In the genomic region with DNA sequence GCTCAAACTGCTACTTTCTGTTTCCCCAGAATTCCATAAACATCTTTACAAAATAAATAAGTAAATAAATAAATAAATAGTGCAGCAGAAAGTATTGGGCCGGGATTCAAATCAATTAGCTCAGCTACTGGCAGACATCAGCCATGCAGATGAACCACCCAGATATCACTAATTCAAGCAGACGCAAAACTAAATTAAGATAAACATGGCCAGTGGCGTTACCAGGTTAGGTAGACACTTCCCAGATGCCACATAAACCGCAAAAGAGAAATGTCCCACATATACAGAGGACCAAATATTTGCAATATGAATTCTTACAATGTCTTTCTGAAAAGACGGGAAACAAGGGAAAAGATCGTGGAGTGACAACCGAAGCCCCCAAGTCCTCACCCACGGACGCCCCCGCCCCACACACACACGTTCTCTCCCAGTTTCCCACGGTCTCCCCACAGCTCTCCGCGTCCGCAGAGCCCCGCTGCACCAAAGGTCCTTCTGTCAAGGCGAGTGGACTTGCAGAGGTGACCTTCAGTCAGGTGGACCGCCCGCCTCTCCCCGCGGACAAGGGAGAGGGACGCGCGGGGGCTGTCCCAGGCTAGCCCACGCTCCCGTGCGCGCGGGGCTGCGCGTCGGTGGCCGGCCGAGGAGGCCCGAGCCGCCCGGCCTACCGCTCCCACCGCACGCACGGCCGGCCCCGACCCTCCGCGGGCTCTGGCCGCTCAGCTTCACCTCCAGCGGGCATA, we compare ENCODE assay signal across 8 mouse cellular contexts. TPM values are rescaled to one million over a fixed set of nuclear protein-coding genes. Genes with fewer than 3 reads are reported as not detected.
DNase-seq lines count a peak whose midpoint lies in the region; ATAC-seq and TF ChIP-seq lines count a peak whose summit lies in the region.

No protein-coding gene starts in this region.

- no peak for TF ChIP-seq EP300 in heart, postnatal 0 days (IDR thresholded peaks at IDR 0.05; ENCODE audit: low read depth)

- ATAC-seq in frontal cortex, adult (ENCODE audit: low TSS enrichment) = peak; percentile 35
- peak; percentile 13 for ATAC-seq in embryonic facial prominence, embryonic 13.5 days (ENCODE audit: insufficient number of reproducible peaks, insufficient read depth, low FRiP score, low TSS enrichment, low read depth)
- peak; percentile 56 for ATAC-seq in heart, postnatal 0 days (ENCODE audit: insufficient read depth, low read depth)
- peak; percentile 42 for ATAC-seq in stomach, embryonic 14.5 days (ENCODE audit: insufficient number of reproducible peaks, insufficient read depth, low FRiP score, low read depth)

- H3K79me2 ChIP-seq in macrophage (ENCODE audit: inconsistent target) = peaks cover 33% of the 10 kb centered on the region

- H3K4me1 ChIP-seq in embryonic facial prominence, embryonic 13.5 days = peaks cover 14% of the 10 kb centered on the region
- H3K4me1 ChIP-seq in heart, postnatal 0 days (ENCODE audit: control insufficient read depth, insufficient read depth) = peaks cover 4% of the 10 kb centered on the region; the same call in 1 of the 2 replicates
- peaks cover 11% of the 10 kb centered on the region for H3K4me1 ChIP-seq in stomach, embryonic 14.5 days (ENCODE audit: control insufficient read depth, insufficient read depth, low read length)

- H3K4me2 ChIP-seq in embryonic facial prominence, embryonic 13.5 days = peak overlapping the region; percentile 82
- H3K4me2 ChIP-seq in heart, postnatal 0 days (ENCODE audit: low read depth, low read length) = peak overlapping the region; percentile 88
- H3K4me2 ChIP-seq in stomach, embryonic 14.5 days (replicated peaks; ENCODE audit: low read depth, low read length) = peak overlapping the region; percentile 65

- WGBS in embryonic facial prominence, embryonic 13.5 days = 1% methylated on average over 47 of the region's 47 CpGs
- WGBS in heart, postnatal 0 days = 1% methylated on average over 46 of the region's 47 CpGs
- WGBS in macrophage (ENCODE audit: missing documents) = 4% methylated on average over 40 of the region's 47 CpGs
- WGBS in stomach, embryonic 14.5 days = under 1% methylated on average over 43 of the region's 47 CpGs

- no peak for TF ChIP-seq CTCF in heart, postnatal 0 days (IDR thresholded peaks at IDR 0.05; ENCODE audit: low read depth)

- H3K4me3 ChIP-seq in embryonic facial prominence, embryonic 13.5 days = peak overlapping the region; percentile 94
- peak overlapping the region; percentile 93 for H3K4me3 ChIP-seq in heart, postnatal 0 days (ENCODE audit: low read depth, low read length)
- H3K4me3 ChIP-seq in macrophage (ENCODE audit: inconsistent target) = peak overlapping the region; percentile 47
- peak overlapping the region; percentile 95 for H3K4me3 ChIP-seq in stomach, embryonic 14.5 days (ENCODE audit: low read depth, low read length)

- H3K36me3 ChIP-seq in embryonic facial prominence, embryonic 13.5 days = peaks cover 22% of the 10 kb centered on the region
- peaks cover 29% of the 10 kb centered on the region for H3K36me3 ChIP-seq in heart, postnatal 0 days (replicated peaks; ENCODE audit: control insufficient read depth, insufficient read depth, low read length)
- peaks cover 25% of the 10 kb centered on the region for H3K36me3 ChIP-seq in macrophage (ENCODE audit: inconsistent target)
- H3K36me3 ChIP-seq in stomach, embryonic 14.5 days (ENCODE audit: control insufficient read depth, insufficient read depth, low read length) = peaks cover 11% of the 10 kb centered on the region

- H3K27ac ChIP-seq in embryonic facial prominence, embryonic 13.5 days = peak overlapping the region; percentile 97
- H3K27ac ChIP-seq in heart, postnatal 0 days (ENCODE audit: low read depth) = peak overlapping the region; percentile 99
- no peak overlapping the region for H3K27ac ChIP-seq in macrophage
- peak overlapping the region; percentile 98 for H3K27ac ChIP-seq in stomach, embryonic 14.5 days (ENCODE audit: low read length)

- no peaks in the 10 kb centered on the region for H3K27me3 ChIP-seq in embryonic facial prominence, embryonic 13.5 days
- no peaks in the 10 kb centered on the region for H3K27me3 ChIP-seq in heart, postnatal 0 days (ENCODE audit: control insufficient read depth, insufficient read depth, low read length)
- no peaks in the 10 kb centered on the region for H3K27me3 ChIP-seq in stomach, embryonic 14.5 days (ENCODE audit: control insufficient read depth, insufficient read depth, low read length)

- no peak for DNase-seq in frontal cortex, postnatal 14 days (ENCODE audit: low spot score in 2 of 2)
- DNase-seq in adipocyte (ENCODE audit: low spot score) = peak; percentile 38
- peak; percentile 68 for DNase-seq in heart, postnatal 0 days (ENCODE audit: low spot score)
- DNase-seq in kidney, postnatal 25 days = peak; percentile 67 to 88

- peak overlapping the region; percentile 99 for H3K9ac ChIP-seq in embryonic facial prominence, embryonic 13.5 days
- peak overlapping the region; percentile 99 for H3K9ac ChIP-seq in heart, postnatal 0 days (replicated peaks; ENCODE audit: low read depth, low read length)
- peak overlapping the region; percentile 94 for H3K9ac ChIP-seq in stomach, embryonic 14.5 days (replicated peaks; ENCODE audit: low read depth, low read length)

- no peaks in the 10 kb centered on the region for H3K9me3 ChIP-seq in embryonic facial prominence, embryonic 13.5 days
- no peaks in the 10 kb centered on the region for H3K9me3 ChIP-seq in heart, postnatal 0 days (replicated peaks; ENCODE audit: control insufficient read depth, low read length)
- H3K9me3 ChIP-seq in stomach, embryonic 14.5 days (ENCODE audit: control insufficient read depth, low read depth, low read length) = no peaks in the 10 kb centered on the region

RNA-seq across cellular contexts. Expression of a gene that starts 1.1 kb away (rescaled TPM):
- 55.3 and 58.9 TPM in 2 replicates for polyA plus RNA-seq in embryonic facial prominence, embryonic 13.5 days (2015; fragmentation: Nextera tagmentation; extraction: Ambion mirVana)
- total RNA-seq in heart, postnatal 0 days (2014; rRNA removed; ENCODE audit: low replicate concordance) = 68.2 and 83.1 TPM in 2 replicates
- 112 and 125 TPM in 2 replicates for polyA plus RNA-seq in heart, postnatal 0 days (2015; fragmentation: Nextera tagmentation; extraction: Ambion mirVana)
- 10 to 100 TPM in 24 of 26 experiments, 1 to 10 TPM in 2; 4.9 to 38.6 (median 23.7) TPM for total RNA-seq in macrophage (2018; cell fraction: chromatin; rRNA removed)
- total RNA-seq in macrophage (2018; cell fraction: cytosol; rRNA removed) = 10 to 100 TPM; 36.7 to 63.9 (median 51.1) TPM
- total RNA-seq in macrophage (2018; cell fraction: nucleus; rRNA removed) = 10 to 100 TPM; 16.1 to 42.0 (median 22.8) TPM
- 46.1 to 114 TPM (median 64.2 TPM) in 3 replicates for polyA plus RNA-seq in macrophage (2018)
- polyA plus RNA-seq in stomach, embryonic 14.5 days (2014; fragmentation: Nextera tagmentation; extraction: Ambion mirVana) = 52.7 and 65.1 TPM in 2 replicates

RNA-seq across cellular contexts. Expression of a gene that starts 45.8 kb away (rescaled TPM):
- 10.8 and 12.4 TPM in 2 replicates for polyA plus RNA-seq in embryonic facial prominence, embryonic 13.5 days (2015; fragmentation: Nextera tagmentation; extraction: Ambion mirVana)
- 19.7 and 25.8 TPM in 2 replicates for total RNA-seq in heart, postnatal 0 days (2014; rRNA removed; ENCODE audit: low replicate concordance)
- 14.4 and 17.2 TPM in 2 replicates for polyA plus RNA-seq in heart, postnatal 0 days (2015; fragmentation: Nextera tagmentation; extraction: Ambion mirVana)
- total RNA-seq in macrophage (2018; cell fraction: chromatin; rRNA removed) = 100 to 1,000 TPM in 6 of 26 experiments, 10 to 100 TPM in 20; 25.1 to 127 (median 79.7) TPM
- 10 to 100 TPM; 20.8 to 41.3 (median 28.3) TPM for total RNA-seq in macrophage (2018; cell fraction: cytosol; rRNA removed)
- 100 to 1,000 TPM in 2 of 26 experiments, 10 to 100 TPM in 24; 36.2 to 156 (median 66.0) TPM for total RNA-seq in macrophage (2018; cell fraction: nucleus; rRNA removed)
- 8.3 to 13.9 TPM (median 13.6 TPM) in 3 replicates for polyA plus RNA-seq in macrophage (2018)
- 19.0 and 20.1 TPM in 2 replicates for polyA plus RNA-seq in stomach, embryonic 14.5 days (2014; fragmentation: Nextera tagmentation; extraction: Ambion mirVana)

Comparison
In these comparisons a context has a peak if more than half of its experiments do, and no peak if none do; other contexts are left out.
1. DNase-seq: peak in adipocyte (single experiment), heart, postnatal 0 days (single experiment) and kidney, postnatal 25 days (2 of 2); none in frontal cortex, postnatal 14 days (0 of 2).
2. Peak in every context shown above with its lines, with median percentiles within 50 percentile points of each other: ATAC-seq, H3K4me2 ChIP-seq, H3K4me3 ChIP-seq and H3K9ac ChIP-seq.